Mouse (Mus musculus) liver, embryonic 14.5 days (tissue): ENCODE measurements at regions not wholly inside any gene's neighbourhood (a gene's known extent, or its start where the extent isn't known, plus 50 kb on each side); places are given as distances from the start of the nearest gene placed in this dataset.

Experiments
- CTCF ChIP-seq: IDR thresholded peaks from 2 replicates; pipeline ENCODE4 v1.5.1; 2016; ENCODE audit warnings: antibody characterized with exemption, low read depth, control low read depth
- EP300 ChIP-seq: IDR thresholded peaks from 2 replicates; pipeline ENCODE4 v1.6.1; 2016; ENCODE audit warnings: antibody characterized with exemption, low read depth

GRCm38 (mm10) chr10:126531950-126532349 lies 369.2 kb downstream of the Atp23 start:
- TF ChIP-seq CTCF (no peak), EP300 (no peak)
